Mouse (Mus musculus): ENCODE data around the gene Phrf1. TPM values are rescaled to one million over a fixed set of nuclear protein-coding genes. Genes with fewer than 3 reads are reported as not detected.

Phrf1 gene
- polyA plus RNA-seq, 1 experiment = 44.5 TPM

DNA sequence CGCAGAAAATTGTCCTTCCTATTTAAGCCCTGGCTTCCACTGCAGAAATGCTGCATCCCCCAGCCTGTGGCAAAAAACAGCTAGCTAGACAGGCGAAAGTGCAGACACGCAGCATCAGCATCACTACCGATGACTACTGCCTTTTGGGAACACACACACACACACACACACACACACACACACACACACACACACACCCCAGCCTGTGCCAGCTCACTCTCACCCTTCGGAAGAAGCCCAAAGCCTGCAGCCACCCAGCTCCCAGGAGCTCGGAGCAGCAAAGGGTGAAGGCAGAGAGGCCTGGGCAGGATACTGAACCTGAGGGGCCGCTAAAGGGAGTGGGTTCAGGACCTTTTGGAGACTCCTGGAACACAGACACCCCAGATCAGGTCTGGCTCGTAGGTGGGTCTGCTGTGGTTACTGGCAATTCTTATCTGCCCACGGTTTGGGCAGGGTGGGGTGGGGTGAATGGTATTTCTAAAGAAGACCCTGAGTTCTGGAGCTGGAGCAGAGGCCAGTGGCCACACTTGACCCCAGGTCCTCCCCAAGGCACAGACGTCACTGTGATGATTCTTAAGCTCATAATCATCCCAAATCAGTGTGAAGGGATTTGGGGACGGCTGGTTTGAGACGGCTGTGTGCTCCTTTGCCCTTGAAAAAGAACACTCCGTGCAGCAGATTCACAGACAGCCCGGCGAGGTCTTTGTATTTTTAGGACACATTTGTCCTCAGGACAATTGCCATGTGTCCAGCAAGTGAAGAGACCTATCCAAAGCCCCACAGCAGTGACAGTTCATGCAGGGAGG lies 64.2 kb downstream of the Phrf1 start:
- no peaks in the 10 kb centered on the region for H3K36me3 ChIP-seq (ENCODE audit: control insufficient read depth, insufficient read depth)
- H3K79me2 ChIP-seq (ENCODE audit: control insufficient read depth, insufficient read depth) = no peaks in the 10 kb centered on the region
- H3K27me3 ChIP-seq (ENCODE audit: control insufficient read depth, insufficient read depth, insufficient read length) = peaks cover 23% of the 10 kb centered on the region
- H3ac ChIP-seq (ENCODE audit: control insufficient read depth, insufficient read length) = no peak overlapping the region
- H3K4me3 ChIP-seq = no peak overlapping the region
- no peak overlapping the region for H3K4me2 ChIP-seq (ENCODE audit: low read depth)
- no peak for TF ChIP-seq MYOG (IDR thresholded peaks at IDR 0.05; ENCODE audit: control insufficient read depth in 1 of 3, insufficient read depth in 1 of 3, insufficient read length in 2 of 3, low read depth in 2 of 3)
- TF ChIP-seq MAX (IDR thresholded peaks at IDR 0.05; ENCODE audit: low read depth) = no peak
- TF ChIP-seq POLR2A (IDR thresholded peaks at IDR 0.05; ENCODE audit: insufficient read length, low read depth) = no peak
- no peak for TF ChIP-seq TCF3 (IDR thresholded peaks at IDR 0.05; ENCODE audit: insufficient read length, low read depth)
- TF ChIP-seq MYOD1 (IDR thresholded peaks at IDR 0.05; ENCODE audit: control insufficient read depth in 1 of 3, insufficient read length in 2 of 3, low read depth in 2 of 3) = no peak
- no peak for TF ChIP-seq TCF12 (IDR thresholded peaks at IDR 0.05; ENCODE audit: insufficient read depth, poor library complexity, severe bottlenecking)
- no peak for TF ChIP-seq SRF (IDR thresholded peaks at IDR 0.05; ENCODE audit: control insufficient read depth, insufficient read length, low read depth)
- TF ChIP-seq REST (IDR thresholded peaks at IDR 0.05; ENCODE audit: insufficient read depth, insufficient read length) = no peak
- TF ChIP-seq USF1 (IDR thresholded peaks at IDR 0.05; ENCODE audit: low read depth) = no peak
- TF ChIP-seq CEBPB (IDR thresholded peaks at IDR 0.05; ENCODE audit: insufficient read depth, poor library complexity, severe bottlenecking) = no peak
- no peak for TF ChIP-seq E2F4 (IDR thresholded peaks at IDR 0.05; ENCODE audit: insufficient read depth)
- TF ChIP-seq POLR2AphosphoS2 (IDR thresholded peaks at IDR 0.05; ENCODE audit: insufficient read length, low read depth) = no peak

DNA sequence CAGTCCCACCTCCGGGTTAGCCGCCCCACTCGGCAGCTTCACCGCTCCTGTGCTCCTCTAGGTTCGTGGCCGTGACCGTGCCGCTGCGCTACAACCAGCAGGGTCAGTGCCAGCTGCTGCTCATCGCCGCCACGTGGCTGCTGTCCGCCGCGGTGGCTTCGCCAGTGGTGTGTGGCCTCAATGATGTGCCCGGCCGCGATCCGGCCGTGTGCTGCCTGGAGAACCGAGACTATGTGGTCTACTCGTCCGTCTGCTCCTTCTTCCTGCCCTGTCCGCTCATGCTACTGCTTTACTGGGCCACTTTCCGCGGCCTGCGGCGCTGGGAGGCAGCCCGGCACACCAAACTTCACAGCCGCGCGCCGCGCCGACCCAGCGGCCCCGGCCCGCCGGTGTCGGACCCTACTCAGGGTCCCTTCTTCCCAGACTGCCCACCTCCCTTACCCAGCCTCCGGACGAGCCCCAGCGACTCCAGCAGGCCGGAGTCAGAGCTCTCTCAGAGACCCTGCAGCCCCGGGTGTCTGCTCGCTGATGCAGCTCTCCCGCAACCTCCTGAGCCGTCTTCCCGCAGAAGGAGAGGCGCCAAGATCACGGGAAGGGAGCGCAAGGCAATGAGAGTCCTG lies 65.4 kb downstream of the Phrf1 start:
- H3K4me3 ChIP-seq = no peak overlapping the region
- no peak overlapping the region for H3K4me2 ChIP-seq (ENCODE audit: low read depth)
- no peak overlapping the region for H3ac ChIP-seq (ENCODE audit: control insufficient read depth, insufficient read length)
- no peaks in the 10 kb centered on the region for H3K36me3 ChIP-seq (ENCODE audit: control insufficient read depth, insufficient read depth)
- peaks cover 23% of the 10 kb centered on the region for H3K27me3 ChIP-seq (ENCODE audit: control insufficient read depth, insufficient read depth, insufficient read length)
- no peaks in the 10 kb centered on the region for H3K79me2 ChIP-seq (ENCODE audit: control insufficient read depth, insufficient read depth)
- TF ChIP-seq MYOG (IDR thresholded peaks at IDR 0.05; ENCODE audit: control insufficient read depth in 1 of 3, insufficient read depth in 1 of 3, insufficient read length in 2 of 3, low read depth in 2 of 3) = peak in 1 of 3 experiments; percentile 62
- TF ChIP-seq E2F4 (IDR thresholded peaks at IDR 0.05; ENCODE audit: insufficient read depth) = no peak

DNA sequence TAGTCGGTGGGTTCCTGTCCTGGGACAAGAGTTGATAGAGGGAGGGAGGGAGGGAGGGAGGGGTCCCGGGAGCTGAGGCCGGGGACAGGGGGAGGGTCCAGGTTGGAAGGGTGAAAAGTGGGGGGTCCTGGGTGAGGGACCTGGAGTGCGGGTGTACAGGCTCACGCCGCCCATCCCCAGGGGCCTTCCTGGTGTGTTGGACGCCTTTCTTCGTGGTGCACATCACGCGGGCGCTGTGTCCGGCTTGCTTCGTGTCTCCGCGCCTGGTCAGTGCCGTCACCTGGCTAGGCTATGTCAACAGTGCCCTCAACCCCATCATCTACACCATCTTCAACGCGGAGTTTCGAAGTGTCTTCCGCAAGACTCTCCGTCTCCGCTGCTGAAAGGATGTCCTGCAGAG lies 65.9 kb downstream of the Phrf1 start:
- Histone ChIP-seq H3K4me2 (ENCODE audit: low read depth) (no peak overlapping the region), H3K27me3 (ENCODE audit: control insufficient read depth, insufficient read depth, insufficient read length) (peaks cover 23% of the 10 kb centered on the region), H3K36me3 (ENCODE audit: control insufficient read depth, insufficient read depth) (no peaks in the 10 kb centered on the region), H3K4me3 (no peak overlapping the region), H3ac (ENCODE audit: control insufficient read depth, insufficient read length) (no peak overlapping the region), H3K79me2 (ENCODE audit: control insufficient read depth, insufficient read depth) (no peaks in the 10 kb centered on the region)
- TF ChIP-seq REST (IDR thresholded peaks at IDR 0.05; ENCODE audit: insufficient read depth, insufficient read length) (no peak), POLR2AphosphoS2 (IDR thresholded peaks at IDR 0.05; ENCODE audit: insufficient read length, low read depth) (no peak), MAX (IDR thresholded peaks at IDR 0.05; ENCODE audit: low read depth) (no peak), MYOD1 (IDR thresholded peaks at IDR 0.05; ENCODE audit: control insufficient read depth in 1 of 3, insufficient read length in 2 of 3, low read depth in 2 of 3) (no peak), E2F4 (IDR thresholded peaks at IDR 0.05; ENCODE audit: insufficient read depth) (no peak), MYOG (IDR thresholded peaks at IDR 0.05; ENCODE audit: control insufficient read depth in 1 of 3, insufficient read depth in 1 of 3, insufficient read length in 2 of 3, low read depth in 2 of 3) (no peak), USF1 (IDR thresholded peaks at IDR 0.05; ENCODE audit: low read depth) (no peak), SRF (IDR thresholded peaks at IDR 0.05; ENCODE audit: control insufficient read depth, insufficient read length, low read depth) (no peak), CEBPB (IDR thresholded peaks at IDR 0.05; ENCODE audit: insufficient read depth, poor library complexity, severe bottlenecking) (no peak), TCF3 (IDR thresholded peaks at IDR 0.05; ENCODE audit: insufficient read length, low read depth) (no peak), POLR2A (IDR thresholded peaks at IDR 0.05; ENCODE audit: insufficient read length, low read depth) (no peak), TCF12 (IDR thresholded peaks at IDR 0.05; ENCODE audit: insufficient read depth, poor library complexity, severe bottlenecking) (no peak)

DNA sequence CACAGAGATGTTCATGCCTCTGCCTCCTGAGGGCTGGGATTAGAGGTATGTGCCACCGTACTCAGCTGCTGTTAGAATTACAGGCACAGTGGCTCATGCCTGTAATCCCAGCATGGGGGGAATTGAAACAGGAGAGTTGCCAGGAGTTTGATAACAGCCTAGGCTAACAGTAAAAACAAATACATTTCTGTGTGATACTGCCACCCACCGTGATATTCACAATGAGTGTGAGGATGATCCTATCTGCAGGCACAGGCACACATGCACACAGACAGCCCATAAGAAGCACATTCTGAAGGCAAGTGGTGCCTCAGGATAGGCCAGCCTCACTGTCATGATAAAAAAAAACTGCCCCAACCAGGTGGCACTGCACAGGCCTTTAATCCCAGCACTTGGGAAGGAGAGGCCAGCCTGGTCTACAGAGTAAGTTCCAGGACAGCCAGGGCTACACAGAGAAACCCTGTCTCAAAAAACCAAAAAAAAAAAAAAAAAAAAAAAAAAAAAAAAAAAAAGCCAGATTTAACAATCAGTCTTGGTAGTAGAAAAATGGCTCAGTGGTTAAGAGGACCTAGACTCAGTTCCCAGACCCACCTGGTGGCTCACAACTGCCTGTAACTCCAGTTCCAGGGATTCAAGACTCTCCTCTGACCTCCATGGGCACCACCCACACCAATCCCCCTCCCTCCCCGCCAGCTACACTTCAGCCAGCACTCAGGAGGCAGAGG lies 69.5 kb downstream of the Phrf1 start:
- Histone ChIP-seq H3K4me2 (ENCODE audit: low read depth) (no peak overlapping the region), H3ac (ENCODE audit: control insufficient read depth, insufficient read length) (no peak overlapping the region), H3K4me3 (no peak overlapping the region), H3K27me3 (ENCODE audit: control insufficient read depth, insufficient read depth, insufficient read length) (peaks cover 16% of the 10 kb centered on the region), H3K79me2 (ENCODE audit: control insufficient read depth, insufficient read depth) (no peaks in the 10 kb centered on the region), H3K36me3 (ENCODE audit: control insufficient read depth, insufficient read depth) (peaks cover 3% of the 10 kb centered on the region)
- TF ChIP-seq POLR2A (IDR thresholded peaks at IDR 0.05; ENCODE audit: insufficient read length, low read depth) (no peak), POLR2AphosphoS2 (IDR thresholded peaks at IDR 0.05; ENCODE audit: insufficient read length, low read depth) (no peak), USF1 (IDR thresholded peaks at IDR 0.05; ENCODE audit: low read depth) (no peak), REST (IDR thresholded peaks at IDR 0.05; ENCODE audit: insufficient read depth, insufficient read length) (no peak), MYOD1 (IDR thresholded peaks at IDR 0.05; ENCODE audit: control insufficient read depth in 1 of 3, insufficient read length in 2 of 3, low read depth in 2 of 3) (no peak), E2F4 (IDR thresholded peaks at IDR 0.05; ENCODE audit: insufficient read depth) (no peak), CEBPB (IDR thresholded peaks at IDR 0.05; ENCODE audit: insufficient read depth, poor library complexity, severe bottlenecking) (no peak), MAX (IDR thresholded peaks at IDR 0.05; ENCODE audit: low read depth) (no peak), MYOG (IDR thresholded peaks at IDR 0.05; ENCODE audit: control insufficient read depth in 1 of 3, insufficient read depth in 1 of 3, insufficient read length in 2 of 3, low read depth in 2 of 3) (no peak), TCF3 (IDR thresholded peaks at IDR 0.05; ENCODE audit: insufficient read length, low read depth) (no peak), SRF (IDR thresholded peaks at IDR 0.05; ENCODE audit: control insufficient read depth, insufficient read length, low read depth) (no peak), TCF12 (IDR thresholded peaks at IDR 0.05; ENCODE audit: insufficient read depth, poor library complexity, severe bottlenecking) (no peak)

All from myocyte (in vitro differentiated cells).